Mouse (Mus musculus) megakaryocyte, embryonic 14.5 days (primary cell): ENCODE results near the gene Mvb12a.

ENCODE experiments used
- FLI1 ChIP-seq: IDR thresholded peaks from 2 replicates; pipeline ENCODE4 v1.6.1; 2012; ENCODE audit warnings: low read length, inconsistent platforms, mixed read lengths
- GATA1 ChIP-seq: IDR thresholded peaks from 3 replicates; pipeline ENCODE4 v1.6.1; 2012; ENCODE audit warnings: mixed read lengths, low read length, inconsistent platforms, borderline replicate concordance

DNA sequence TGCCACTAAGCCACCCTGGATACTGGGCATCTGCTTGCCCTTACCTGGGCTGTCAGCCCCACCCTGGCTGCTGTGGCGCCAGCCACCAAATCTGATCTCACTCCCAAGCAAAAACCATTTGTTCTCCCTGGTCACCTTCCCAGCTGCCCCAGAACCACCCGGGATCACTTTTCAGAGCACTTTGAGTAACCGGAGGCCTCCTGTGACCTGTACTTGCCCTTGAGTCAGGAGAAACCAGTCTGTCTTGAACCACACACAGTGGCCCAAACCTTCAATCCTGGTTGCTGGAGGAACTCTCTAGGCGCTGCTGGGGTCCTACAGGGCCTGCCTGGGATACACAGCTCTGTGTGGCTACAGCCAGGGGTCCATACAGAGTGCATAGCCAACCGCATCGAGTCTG, 10.0 kb downstream of the Mvb12a start:
- TF ChIP-seq GATA1 (no peak), FLI1 (no peak)
